In the genomic region with DNA sequence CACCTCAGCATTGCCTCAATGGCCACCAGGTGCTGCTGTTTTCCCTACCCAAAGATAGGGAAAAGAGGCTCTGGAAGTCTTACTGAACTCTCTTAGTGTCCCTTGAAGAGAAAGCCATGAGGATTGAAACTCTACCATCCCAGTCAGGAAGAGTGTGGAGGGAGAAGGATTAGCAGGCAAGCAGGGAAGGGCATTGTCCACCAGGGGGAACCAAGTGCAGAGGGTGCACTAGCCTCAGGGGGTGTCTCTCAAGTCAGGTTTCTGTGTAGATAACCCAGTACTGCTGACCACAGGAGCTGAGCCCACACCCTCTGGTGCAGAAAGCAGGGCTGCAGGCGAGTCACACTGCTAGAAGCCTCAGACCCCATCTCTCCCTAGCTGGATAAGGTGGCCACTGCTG, we compare ENCODE assay signal across 15 mouse cellular contexts.
A peak's percentile ranks its signal among the peaks of the same experiment; 100 is the strongest.
DNase-seq lines count a peak whose midpoint lies in the region; ATAC-seq and TF ChIP-seq lines count a peak whose summit lies in the region.
"Had no signal": no experiment of that assay in that cellular context is flagged by ENCODE, and none has a peak within 500 bp of the region (broad histone marks: within the 10 kb centered on the region; RNA-seq: fewer than 3 reads in every experiment).

No protein-coding gene starts in this region.

- TF ChIP-seq EP300 in lung, postnatal 0 days (IDR thresholded peaks at IDR 0.05) = no peak

- H3K4me3 ChIP-seq in kidney, postnatal 0 days (replicated peaks; ENCODE audit: low read depth, low read length) = no peak overlapping the region
- no peak overlapping the region for H3K4me3 ChIP-seq in lung, postnatal 0 days (ENCODE audit: low read depth, low read length)
- H3K4me3 ChIP-seq in cortical plate, adult 2 months (ENCODE audit: insufficient read depth, low read length) = no peak overlapping the region
- H3K4me3 ChIP-seq: embryonic facial prominence, embryonic 15.5 days; myocyte had no signal

- no peak for ATAC-seq in kidney, postnatal 0 days (replicated peaks; ENCODE audit: low FRiP score, low read depth)
- no peak for ATAC-seq in lung, postnatal 0 days
- ATAC-seq: activated CD4-positive, CD25-positive, alpha-beta regulatory T cell, adult 4 months; inflammation-experienced regulatory T-cells, adult 6 months had no signal

- no peak overlapping the region for H3K27ac ChIP-seq in kidney, postnatal 0 days
- H3K27ac ChIP-seq in lung, postnatal 0 days (ENCODE audit: low read length) = no peak overlapping the region
- H3K27ac ChIP-seq in cortical plate, adult 2 months (ENCODE audit: insufficient read depth, low read length) = no peak overlapping the region
- H3K27ac ChIP-seq: embryonic facial prominence, embryonic 15.5 days had no signal

- WGBS in kidney, postnatal 0 days = 40% methylated on average over 1 of the region's 1 CpGs
- 24% methylated on average over 1 of the region's 1 CpGs for WGBS in lung, postnatal 0 days

- peak; percentile 4 for DNase-seq in kidney, postnatal 0 days (ENCODE audit: low spot score)
- DNase-seq in kidney, postnatal 4 days = no peak
- DNase-seq in lung, postnatal 0 days (ENCODE audit: low spot score) = no peak
- no peak for DNase-seq in lung, postnatal 36 days
- peak; percentile 10 for DNase-seq in splenic B cell, adult 2 months (ENCODE audit: low read depth, low spot score)
- DNase-seq in layer of hippocampus, postnatal 10 days (ENCODE audit: low spot score in 2 of 2) = no peak
- DNase-seq: adrenal gland, postnatal 25 days; kidney, postnatal 10 days; lung, postnatal 10 days had no signal

- no peaks in the 10 kb centered on the region for H3K36me3 ChIP-seq in kidney, postnatal 0 days (ENCODE audit: insufficient read depth, low read length)
- H3K36me3 ChIP-seq in lung, postnatal 0 days (ENCODE audit: insufficient read depth, low read length) = no peaks in the 10 kb centered on the region
- no peaks in the 10 kb centered on the region for H3K36me3 ChIP-seq in splenic B cell, adult 2 months (ENCODE audit: control insufficient read depth, insufficient read depth, low read length, poor library complexity, severe bottlenecking)
- H3K36me3 ChIP-seq: embryonic facial prominence, embryonic 15.5 days had no signal

- TF ChIP-seq CTCF in kidney, postnatal 0 days (IDR thresholded peaks at IDR 0.05; ENCODE audit: low read depth) = peak; percentile 36; the same call in 1 of the 2 replicates
- TF ChIP-seq CTCF in lung, postnatal 0 days (IDR thresholded peaks at IDR 0.05) = peak; percentile 25; the same call in 1 of the 2 replicates
- 0 out of 2 replicates have a peak, but pooled peaks have one; percentile 23 for TF ChIP-seq CTCF in cortical plate, adult 2 months (IDR thresholded peaks at IDR 0.05; ENCODE audit: extremely low read depth, insufficient read depth, low read length)

- no peak for TF ChIP-seq POLR2A in cortical plate, adult 2 months (IDR thresholded peaks at IDR 0.05; ENCODE audit: extremely low read depth, insufficient read depth, low read length)

- H3K27me3 ChIP-seq in kidney, postnatal 0 days (ENCODE audit: insufficient read depth, low read length) = no peaks in the 10 kb centered on the region
- no peaks in the 10 kb centered on the region for H3K27me3 ChIP-seq in lung, postnatal 0 days (replicated peaks; ENCODE audit: insufficient read depth, low read length)
- H3K27me3 ChIP-seq in splenic B cell, adult 2 months (ENCODE audit: control insufficient read depth, insufficient read depth, low read length, poor library complexity, severe bottlenecking) = no peaks in the 10 kb centered on the region
- H3K27me3 ChIP-seq: embryonic facial prominence, embryonic 15.5 days had no signal

- H3K9me3 ChIP-seq in kidney, postnatal 0 days (replicated peaks; ENCODE audit: low read length) = no peaks in the 10 kb centered on the region
- H3K9me3 ChIP-seq in lung, postnatal 0 days (ENCODE audit: low read length) = no peaks in the 10 kb centered on the region
- H3K9me3 ChIP-seq: embryonic facial prominence, embryonic 15.5 days had no signal

- H3K9ac ChIP-seq in kidney, postnatal 0 days (ENCODE audit: low read depth, low read length) = no peak overlapping the region
- H3K9ac ChIP-seq in lung, postnatal 0 days (replicated peaks; ENCODE audit: low read depth) = no peak overlapping the region
- H3K9ac ChIP-seq: embryonic facial prominence, embryonic 15.5 days had no signal

- H3K4me1 ChIP-seq in kidney, postnatal 0 days (replicated peaks; ENCODE audit: insufficient read depth, low read length) = no peaks in the 10 kb centered on the region
- no peaks in the 10 kb centered on the region for H3K4me1 ChIP-seq in lung, postnatal 0 days (ENCODE audit: insufficient read depth, low read depth, low read length)
- peaks cover 9% of the 10 kb centered on the region; the same call in 1 of the 2 replicates for H3K4me1 ChIP-seq in cortical plate, adult 2 months (ENCODE audit: control insufficient read depth, insufficient read depth, low read length)
- H3K4me1 ChIP-seq: embryonic facial prominence, embryonic 15.5 days had no signal

- H3K4me2 ChIP-seq in kidney, postnatal 0 days (ENCODE audit: low read length) = no peak overlapping the region
- H3K4me2 ChIP-seq in lung, postnatal 0 days (replicated peaks; ENCODE audit: low read depth, low read length) = no peak overlapping the region
- H3K4me2 ChIP-seq: embryonic facial prominence, embryonic 15.5 days; midbrain, embryonic 11.5 days had no signal

Comparison
In these comparisons a context has a peak if more than half of its experiments do, and no peak if none do; other contexts are left out.
1. DNase-seq: peak in kidney, postnatal 0 days (single experiment) and splenic B cell, adult 2 months (single experiment); none in kidney, postnatal 4 days (0 of 2), lung, postnatal 0 days (single experiment), lung, postnatal 36 days (single experiment) and layer of hippocampus, postnatal 10 days (0 of 2).
2. Peak in every context shown above with its lines, with median percentiles within 50 percentile points of each other: CTCF ChIP-seq.